Mouse (Mus musculus) hindlimb bud, embryonic 11.5 days (tissue): ENCODE results near the gene Gm43518.

Experiments
- DNase-seq: peaks from one replicate; pipeline ENCODE4 v3.0.0-alpha.2; 2012; ENCODE audit warnings: low read depth, low spot score; ENCODE audit errors: extremely low spot score

Gene Gm43518

DNA sequence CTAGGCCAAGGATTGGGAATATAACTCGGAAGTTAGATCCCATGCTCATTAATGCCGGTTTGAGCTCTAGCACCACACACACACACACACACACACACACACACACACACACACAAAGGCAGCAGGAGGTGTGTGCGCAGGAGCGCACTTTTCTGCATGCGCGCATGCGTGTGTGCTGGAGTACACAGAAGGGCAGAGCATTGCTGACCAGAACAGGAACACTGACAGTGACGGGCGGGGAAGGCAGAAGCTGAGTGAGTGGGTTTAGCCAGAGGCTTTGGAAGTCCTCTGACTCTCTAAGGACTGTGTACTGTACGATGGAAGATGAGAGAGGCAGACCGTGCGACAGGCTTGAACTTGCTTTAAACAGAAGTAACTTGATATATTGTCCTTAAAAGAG is 6.3 kb downstream of the Gm43518 start:
- DNase-seq = no peak

DNA sequence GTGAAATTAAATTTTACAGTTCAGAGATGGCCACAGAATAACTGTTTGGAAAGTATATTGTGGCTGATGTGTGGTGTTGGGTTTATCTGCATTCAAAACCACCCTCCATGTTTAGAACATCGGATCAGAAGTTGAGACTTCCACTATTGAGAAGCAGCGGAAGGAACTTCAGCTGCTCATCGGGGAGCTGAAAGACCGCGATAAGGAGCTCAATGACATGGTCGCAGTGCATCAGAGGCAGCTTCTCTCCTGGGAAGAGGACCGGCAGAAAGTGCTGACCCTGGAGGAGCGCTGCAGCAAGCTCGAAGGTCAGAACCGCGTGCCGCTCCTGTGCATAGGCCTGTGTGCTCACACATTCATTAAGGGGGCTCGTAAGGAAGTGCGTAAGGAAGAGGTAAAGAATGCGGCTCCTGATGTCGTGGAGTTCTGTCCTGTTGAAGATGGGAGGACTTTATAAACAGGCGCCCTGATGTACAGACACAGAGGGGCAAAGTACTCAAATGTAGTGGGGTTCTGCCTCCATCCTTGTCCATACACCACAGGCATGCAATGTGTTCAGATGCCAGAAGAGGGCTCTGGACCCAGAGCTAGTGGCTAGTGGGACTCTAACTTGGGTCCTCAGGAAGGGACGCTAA is 6.9 kb downstream of the Gm43518 start:
- DNase-seq = no peak

DNA sequence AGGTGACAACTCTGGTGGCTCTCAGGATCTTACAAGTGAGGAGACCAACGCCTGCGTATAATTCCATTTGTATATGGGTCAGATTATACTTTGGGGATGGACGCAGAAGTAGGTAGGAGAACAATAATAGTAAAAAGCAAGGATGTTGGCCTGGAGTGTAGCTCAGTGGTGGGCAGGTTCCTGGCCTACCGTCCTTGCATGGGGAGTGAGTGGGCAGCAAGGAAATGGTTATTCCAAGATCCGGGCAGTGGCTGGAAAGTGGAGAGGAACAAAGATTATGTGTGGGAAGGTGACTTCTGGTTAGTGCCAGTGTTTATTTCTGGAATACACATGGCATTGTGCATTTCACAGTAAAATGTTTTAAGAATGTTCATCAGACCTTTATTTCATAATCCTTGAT is 8.7 kb downstream of the Gm43518 start:
- DNase-seq = no peak

DNA sequence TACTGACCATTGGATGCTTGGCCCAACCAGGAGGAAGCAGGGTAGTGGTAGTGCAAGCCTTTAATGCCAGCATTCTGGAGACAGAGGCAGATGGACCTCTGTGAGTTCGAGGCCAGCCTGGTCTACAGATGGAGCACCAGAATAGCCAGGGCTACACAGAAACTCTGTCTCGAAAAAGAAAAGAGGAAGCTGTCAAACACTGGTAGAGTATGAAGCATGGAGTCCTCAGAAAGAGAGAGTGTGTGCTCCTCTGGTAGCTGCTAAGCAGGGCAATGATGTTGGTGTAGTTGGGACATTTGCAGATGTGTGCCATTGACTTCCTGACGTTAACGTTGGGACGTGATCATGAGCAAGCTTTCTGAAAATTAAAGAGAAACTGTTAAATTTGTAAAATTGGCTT is 11.3 kb downstream of the Gm43518 start:
- no peak for DNase-seq

GRCm38 (mm10) chr5:123946546-123946945 is 19.3 kb downstream of the Gm43518 start:
- no peak for DNase-seq

- peak; percentile 56 for DNase-seq
Measured at GRCm38 (mm10) chr5:123947041-123947761, 20.0 kb downstream of the Gm43518 start.

GRCm38 (mm10) chr5:123952365-123953045 is 25.3 kb downstream of the Gm43518 start:
- DNase-seq = no peak

- DNase-seq = no peak
Measured at GRCm38 (mm10) chr5:123957213-123957612, 30.0 kb downstream of the Gm43518 start.

DNA sequence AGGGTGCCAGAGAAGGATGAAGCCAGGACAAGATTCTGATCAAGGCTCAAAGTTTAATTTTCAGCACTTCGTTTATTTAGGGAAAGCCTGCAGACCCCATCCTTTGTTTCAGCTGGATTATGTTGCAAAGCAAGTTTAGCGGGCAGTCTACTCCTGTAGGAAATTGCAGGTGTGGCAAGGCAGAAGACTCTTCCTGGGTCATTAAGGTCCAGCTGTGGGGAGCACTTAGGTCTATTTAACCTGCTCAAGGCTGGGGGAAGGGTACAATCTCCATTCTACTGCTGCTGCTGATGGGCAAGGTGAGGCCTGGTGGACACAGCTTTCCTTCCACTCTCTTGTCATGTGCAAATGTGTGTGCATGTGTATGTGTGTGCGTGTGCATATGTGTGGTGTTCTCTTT is 31.8 kb downstream of the Gm43518 start:
- DNase-seq = no peak

- DNase-seq = no peak
Measured at GRCm38 (mm10) chr5:123960129-123960528, 32.9 kb downstream of the Gm43518 start.

DNA sequence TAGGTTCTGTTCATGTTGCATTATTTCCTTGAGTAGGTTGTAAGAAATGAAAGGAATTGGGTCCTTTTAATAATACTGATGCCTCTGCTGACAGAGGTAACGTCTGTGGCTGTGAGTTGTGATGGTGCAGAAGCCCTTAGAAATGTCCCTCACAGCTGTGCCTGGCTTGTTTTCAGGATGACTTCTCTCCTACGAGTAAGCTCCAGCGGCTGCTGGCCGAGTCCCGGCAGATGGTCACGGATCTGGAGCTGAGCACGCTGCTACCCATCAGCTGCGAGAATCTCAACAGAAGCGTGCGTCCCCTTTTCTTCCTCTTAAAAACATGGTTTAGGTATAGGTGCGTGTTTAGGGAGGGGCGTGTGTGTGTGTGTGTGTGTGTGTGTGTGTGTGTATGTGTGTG is 33.8 kb downstream of the Gm43518 start:
- DNase-seq = no peak

DNA sequence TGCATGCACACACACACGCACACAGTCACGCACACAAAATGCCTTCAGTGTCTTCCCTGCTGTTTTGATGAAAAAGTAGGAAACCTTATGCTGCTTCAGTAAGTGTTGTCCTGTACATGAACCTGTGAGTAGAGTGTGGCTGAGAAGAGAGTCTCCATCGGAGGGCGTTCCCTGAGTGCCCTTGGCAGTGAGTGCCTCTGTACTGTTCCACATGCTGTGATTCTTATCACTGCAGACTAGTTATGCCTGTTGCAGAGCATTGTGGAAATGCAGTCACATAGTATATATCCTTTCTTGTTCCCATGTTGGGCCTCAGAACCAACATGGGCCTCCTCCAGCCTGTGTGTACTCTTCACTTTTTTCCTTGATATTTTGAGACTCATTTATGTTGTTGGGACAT is 37.0 kb downstream of the Gm43518 start:
- no peak for DNase-seq

GRCm38 (mm10) chr5:123966759-123967158 is 39.5 kb downstream of the Gm43518 start:
- no peak for DNase-seq

DNA sequence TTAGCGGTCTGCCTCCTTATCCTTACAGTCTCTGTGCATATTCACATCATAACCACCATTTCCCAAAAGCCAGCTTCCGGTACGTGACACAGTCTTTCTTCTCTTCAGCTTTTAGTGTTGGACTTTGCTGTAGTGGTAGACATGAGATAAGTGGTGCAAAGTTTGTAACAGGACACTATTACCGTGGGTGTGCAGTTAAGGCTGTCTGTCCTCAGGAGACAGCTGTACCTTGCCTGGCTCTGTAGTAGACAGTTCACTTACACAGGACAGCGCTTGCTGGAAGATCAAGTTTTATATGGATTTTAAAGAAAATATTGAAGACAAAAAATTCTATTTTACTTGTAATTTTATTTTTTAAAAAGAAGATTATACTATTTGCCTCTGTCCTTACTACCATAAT is 41.2 kb downstream of the Gm43518 start:
- DNase-seq = no peak

GRCm38 (mm10) chr5:123969216-123969615 is 42.0 kb downstream of the Gm43518 start:
- no peak for DNase-seq

DNA sequence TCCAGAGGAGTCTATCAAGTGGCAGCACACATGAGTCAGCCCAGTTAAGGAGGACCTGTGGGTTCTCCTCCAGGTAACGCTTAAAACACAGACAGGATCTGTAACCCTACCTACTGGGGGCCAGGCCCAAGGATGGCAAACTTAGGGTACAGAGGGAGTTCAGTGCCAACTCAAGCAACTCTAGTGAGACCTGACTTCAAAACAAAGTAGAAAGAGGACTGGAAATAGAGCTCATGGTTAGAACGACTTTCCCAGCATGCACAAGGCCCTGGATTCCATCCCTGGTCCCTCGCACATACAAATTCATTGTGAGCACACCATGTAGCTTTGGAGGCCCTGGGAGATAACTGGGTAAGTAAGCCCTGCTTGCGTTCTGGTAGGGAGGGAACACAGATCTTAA is 43.4 kb downstream of the Gm43518 start:
- DNase-seq = no peak

GRCm38 (mm10) chr5:123972453-123972852 is 45.2 kb downstream of the Gm43518 start:
- DNase-seq = no peak

- no peak for DNase-seq
Measured at GRCm38 (mm10) chr5:123973299-123974178, 46.3 kb downstream of the Gm43518 start, which contains the start of gene Hip1r. TSS of gene Hip1r (plus strand) at chr5:123973628.

DNA sequence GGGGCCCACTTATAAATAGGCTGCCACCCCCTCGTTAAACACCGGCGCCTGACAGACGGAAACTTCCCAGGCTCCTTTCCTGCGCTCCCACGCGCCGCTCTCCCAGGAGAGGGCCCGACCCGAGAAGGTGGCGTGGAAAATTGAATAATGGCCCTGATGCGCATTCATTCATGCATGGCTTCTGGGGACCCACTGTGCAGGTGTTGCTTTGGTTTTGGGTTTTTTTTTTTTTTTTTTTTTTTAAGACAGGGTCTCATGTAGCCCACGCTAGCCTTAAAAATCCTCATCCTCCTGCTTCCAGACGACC is 46.9 kb downstream of the Gm43518 start:
- DNase-seq = no peak

DNA sequence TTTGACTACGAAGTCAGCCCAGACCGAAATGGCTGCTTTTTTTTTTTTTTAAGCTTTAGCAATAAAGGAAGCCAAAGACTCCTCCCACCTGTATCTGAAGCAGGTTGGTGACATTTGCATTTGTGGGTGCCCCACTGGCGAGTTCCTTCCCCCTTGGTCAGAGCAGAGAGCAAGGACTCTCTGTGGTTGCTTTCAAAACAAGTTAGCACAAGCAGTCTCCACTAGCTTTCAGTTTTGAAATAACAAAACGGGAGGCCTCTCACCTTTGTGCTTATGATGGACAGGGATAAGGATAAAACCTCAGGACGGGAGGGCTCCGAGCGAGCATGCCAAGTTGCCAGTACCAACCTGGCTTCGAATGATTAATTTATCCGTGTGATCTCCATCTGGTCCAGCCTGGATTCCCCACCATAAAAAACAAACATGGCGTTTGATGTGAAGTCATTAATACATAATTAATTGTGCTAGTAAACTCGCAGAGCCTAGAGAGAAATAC is 47.4 kb downstream of the Gm43518 start:
- DNase-seq = no peak

DNA sequence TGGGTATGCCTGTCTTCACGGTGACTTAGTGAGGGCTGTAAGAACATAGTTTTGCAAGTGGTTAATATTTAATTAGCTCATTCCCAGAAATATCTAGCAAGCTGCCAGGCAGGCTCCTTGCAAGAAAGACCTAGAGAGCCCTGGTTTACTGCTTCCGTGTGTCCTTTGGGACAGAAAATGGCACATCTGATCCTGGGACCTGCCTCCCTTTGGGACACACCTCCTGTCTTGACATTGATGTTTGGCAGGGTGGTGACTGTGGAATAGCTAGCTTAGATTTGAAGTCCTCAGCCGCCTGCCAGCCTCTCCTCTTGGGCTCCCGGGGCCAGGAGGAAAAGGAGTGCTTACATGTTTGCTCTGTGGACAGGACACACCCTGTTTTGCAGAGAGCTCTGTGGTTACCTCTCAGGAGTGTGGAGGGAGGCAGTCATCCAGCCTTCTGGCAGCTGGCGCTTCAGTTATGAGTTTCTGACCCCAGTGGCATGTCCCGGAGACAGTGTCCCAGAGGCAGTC is 48.5 kb downstream of the Gm43518 start:
- no peak for DNase-seq
